Mouse (Mus musculus): ENCODE data around the gene Srm. TPM values are rescaled to one million over a fixed set of nuclear protein-coding genes. Genes with fewer than 3 reads are reported as not detected.

Srm gene
- polyA plus RNA-seq, 1 experiment from 2014 or later: 510 TPM

DNA sequence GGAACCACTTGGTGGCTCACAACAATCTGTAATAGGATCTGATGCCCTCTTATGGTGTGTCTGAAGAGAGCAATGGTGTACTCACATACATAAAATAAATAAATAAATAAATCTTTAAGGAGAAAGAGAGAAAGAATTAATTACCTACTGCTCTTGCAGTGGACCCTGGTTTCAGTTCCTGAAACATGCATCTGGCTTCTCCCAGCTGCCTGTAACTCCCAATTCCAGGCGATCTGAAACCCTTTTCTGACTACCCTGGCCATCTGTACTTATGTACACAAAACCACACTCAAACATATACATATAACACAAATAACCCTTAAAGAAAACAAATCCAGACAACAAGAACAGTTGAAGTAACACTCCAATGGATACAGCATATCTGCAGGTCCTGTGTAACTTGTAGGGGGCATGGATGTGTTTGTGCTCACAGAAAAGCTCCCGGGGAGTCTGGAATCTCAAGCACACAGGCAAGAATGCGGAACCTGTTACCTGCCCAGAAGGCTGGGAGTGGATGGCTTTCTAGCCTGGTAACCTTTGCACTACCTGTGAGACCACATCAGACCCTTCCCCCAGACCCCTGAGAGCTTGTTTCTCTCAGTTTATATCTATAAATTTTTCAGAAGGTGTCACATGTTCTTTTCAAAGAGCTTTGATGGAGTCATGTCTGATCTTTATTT is 40.9 kb downstream of the Srm start:
- H3K4me3 ChIP-seq (ENCODE audit: low read depth, low read length): no peak overlapping the region
- no peaks in the 10 kb centered on the region for H3K36me3 ChIP-seq (ENCODE audit: control insufficient read depth, insufficient read depth, low read length)
- ATAC-seq (replicated peaks; ENCODE audit: low FRiP score) (no peak), DNase-seq (ENCODE audit: low spot score) (no peak)
- no peak overlapping the region for H3K9ac ChIP-seq (ENCODE audit: low read depth, low read length)
- H3K4me1 ChIP-seq (replicated peaks; ENCODE audit: control insufficient read depth, insufficient read depth, low read length): peaks cover 10% of the 10 kb centered on the region
- no peak overlapping the region for H3K27ac ChIP-seq (ENCODE audit: low read depth, low read length)
- no peaks in the 10 kb centered on the region for H3K27me3 ChIP-seq (replicated peaks; ENCODE audit: control insufficient read depth, insufficient read depth, low read length)
- WGBS: 68% methylated on average over 3 of the region's 3 CpGs
- no peaks in the 10 kb centered on the region for H3K9me3 ChIP-seq (ENCODE audit: control insufficient read depth, low read length)
- H3K4me2 ChIP-seq: no peak overlapping the region

DNA sequence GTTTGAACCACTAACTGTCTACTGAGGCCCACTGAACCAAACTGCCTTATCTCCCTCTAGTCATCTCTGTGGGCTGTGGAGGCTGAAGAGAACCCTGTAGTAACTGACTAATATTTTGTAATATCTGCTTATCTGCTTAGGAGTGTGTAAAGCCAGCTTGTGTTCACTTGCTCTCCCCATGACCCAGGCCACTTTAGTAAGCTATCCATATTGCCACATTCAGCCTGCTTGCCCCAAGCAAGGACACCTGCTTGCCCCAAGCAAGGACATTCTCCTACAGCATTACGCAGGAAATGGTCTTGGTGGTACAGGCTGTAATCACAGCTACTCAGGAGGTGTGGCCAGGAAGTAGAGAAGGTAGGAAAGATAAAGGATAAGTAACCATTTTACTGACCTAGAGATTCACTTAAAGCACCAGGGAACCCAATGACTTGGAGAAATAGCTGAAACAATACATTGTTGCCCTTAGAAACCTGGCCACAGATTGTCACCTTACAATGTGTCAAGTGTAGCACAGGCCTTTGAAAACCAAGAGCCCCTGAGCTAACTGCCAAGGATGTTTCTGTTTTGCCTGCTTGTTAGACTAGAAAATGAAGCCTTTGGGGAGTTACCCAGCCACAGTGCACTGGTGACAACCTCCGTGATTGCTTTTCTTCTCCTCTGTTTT is 42.2 kb downstream of the Srm start:
- DNase-seq (ENCODE audit: low spot score) (no peak), ATAC-seq (replicated peaks; ENCODE audit: low FRiP score) (peak; percentile 44; the same call in 1 of the 2 replicates)
- Histone ChIP-seq H3K9ac (ENCODE audit: low read depth, low read length) (no peak overlapping the region), H3K27me3 (replicated peaks; ENCODE audit: control insufficient read depth, insufficient read depth, low read length) (no peaks in the 10 kb centered on the region; the same call in 1 of the 2 replicates), H3K36me3 (ENCODE audit: control insufficient read depth, insufficient read depth, low read length) (no peaks in the 10 kb centered on the region), H3K9me3 (ENCODE audit: control insufficient read depth, low read length) (no peaks in the 10 kb centered on the region), H3K4me3 (ENCODE audit: low read depth, low read length) (no peak overlapping the region), H3K27ac (ENCODE audit: low read depth, low read length) (no peak overlapping the region), H3K4me1 (replicated peaks; ENCODE audit: control insufficient read depth, insufficient read depth, low read length) (peaks cover 6% of the 10 kb centered on the region), H3K4me2 (no peak overlapping the region)
- 51% methylated on average over 2 of the region's 2 CpGs for WGBS

DNA sequence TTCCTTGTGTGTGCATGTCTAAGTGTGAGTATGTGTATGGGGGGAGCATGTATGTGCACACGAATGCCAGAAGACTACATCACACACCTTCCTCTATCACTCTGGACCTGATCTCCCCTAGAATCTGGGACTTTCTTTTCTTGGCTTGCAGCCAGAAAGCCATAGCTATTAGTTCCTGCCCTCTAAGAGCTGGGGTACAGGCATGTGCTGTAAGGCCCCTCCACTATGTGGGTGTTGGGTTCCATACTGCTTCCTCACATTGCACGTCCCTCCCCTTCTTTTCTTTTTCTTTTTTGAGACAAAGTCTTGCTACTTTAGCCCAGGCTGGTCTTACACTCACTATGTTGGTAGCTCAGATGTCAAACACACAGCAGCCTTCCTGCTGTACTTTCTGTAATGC is 44.0 kb downstream of the Srm start:
- no peak overlapping the region for H3K4me3 ChIP-seq (ENCODE audit: low read depth, low read length)
- H3K9ac ChIP-seq (ENCODE audit: low read depth, low read length): no peak overlapping the region
- H3K9me3 ChIP-seq (ENCODE audit: control insufficient read depth, low read length): no peaks in the 10 kb centered on the region
- ATAC-seq (replicated peaks; ENCODE audit: low FRiP score) (no peak), DNase-seq (ENCODE audit: low spot score) (no peak)
- no peaks in the 10 kb centered on the region for H3K36me3 ChIP-seq (ENCODE audit: control insufficient read depth, insufficient read depth, low read length)
- H3K27ac ChIP-seq (ENCODE audit: low read depth, low read length): no peak overlapping the region
- no peak overlapping the region for H3K4me2 ChIP-seq
- no peaks in the 10 kb centered on the region; the same call in 1 of the 2 replicates for H3K27me3 ChIP-seq (replicated peaks; ENCODE audit: control insufficient read depth, insufficient read depth, low read length)
- WGBS: 82% methylated on average over 2 of the region's 2 CpGs
- H3K4me1 ChIP-seq (replicated peaks; ENCODE audit: control insufficient read depth, insufficient read depth, low read length): peaks cover 6% of the 10 kb centered on the region

DNA sequence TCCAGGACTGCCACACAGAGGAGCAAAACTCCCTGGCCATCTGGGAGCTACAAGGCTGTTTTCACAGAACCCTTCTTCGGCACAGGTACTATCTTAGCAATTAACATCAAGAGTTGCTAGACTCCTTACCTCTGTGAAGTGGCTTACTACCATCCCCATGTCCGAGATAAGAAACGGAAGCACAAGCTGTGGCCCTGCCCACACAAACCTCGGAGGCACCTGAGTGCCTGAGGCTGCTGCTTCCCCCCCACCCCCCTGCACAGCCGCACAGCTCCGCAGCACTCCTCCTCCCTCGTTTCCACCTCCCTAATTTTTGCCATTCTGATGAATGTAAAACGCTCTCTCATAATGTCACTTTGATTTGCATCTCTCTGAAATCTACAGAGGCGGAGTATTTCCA is 47.0 kb downstream of the Srm start:
- H3K4me3 ChIP-seq (ENCODE audit: low read depth, low read length): no peak overlapping the region
- H3K9me3 ChIP-seq (ENCODE audit: control insufficient read depth, low read length): no peaks in the 10 kb centered on the region
- peaks cover 5% of the 10 kb centered on the region for H3K4me1 ChIP-seq (replicated peaks; ENCODE audit: control insufficient read depth, insufficient read depth, low read length)
- no peak overlapping the region for H3K27ac ChIP-seq (ENCODE audit: low read depth, low read length)
- H3K4me2 ChIP-seq: no peak overlapping the region
- H3K9ac ChIP-seq (ENCODE audit: low read depth, low read length): no peak overlapping the region
- no peaks in the 10 kb centered on the region; the same call in 1 of the 2 replicates for H3K27me3 ChIP-seq (replicated peaks; ENCODE audit: control insufficient read depth, insufficient read depth, low read length)
- DNase-seq (ENCODE audit: low spot score): no peak
- 34% methylated on average over 9 of the region's 9 CpGs for WGBS
- H3K36me3 ChIP-seq (ENCODE audit: control insufficient read depth, insufficient read depth, low read length): no peaks in the 10 kb centered on the region
- no peak for ATAC-seq (replicated peaks; ENCODE audit: low FRiP score)

DNA sequence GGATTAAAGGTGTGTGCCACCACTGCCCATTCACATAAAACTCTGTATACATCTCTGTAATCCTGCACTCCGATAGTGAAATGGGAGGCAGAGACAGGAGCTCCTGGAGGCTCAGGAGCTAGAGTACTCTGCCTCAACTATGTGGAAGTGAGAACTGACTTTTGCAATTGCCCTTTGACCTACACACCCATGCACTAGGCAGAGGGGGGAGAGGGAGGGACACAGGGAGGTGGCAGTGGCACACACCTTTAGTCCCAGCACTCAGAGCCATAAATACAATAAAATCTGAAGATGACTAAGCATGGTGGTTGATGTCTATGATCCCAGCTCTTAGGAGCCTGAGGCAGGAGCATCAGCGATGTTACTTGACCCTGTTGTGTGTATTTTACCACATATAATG is 48.2 kb downstream of the Srm start:
- H3K4me2 ChIP-seq: no peak overlapping the region
- H3K36me3 ChIP-seq (ENCODE audit: control insufficient read depth, insufficient read depth, low read length): no peaks in the 10 kb centered on the region
- H3K4me3 ChIP-seq (ENCODE audit: low read depth, low read length): no peak overlapping the region
- no peaks in the 10 kb centered on the region; the same call in 1 of the 2 replicates for H3K27me3 ChIP-seq (replicated peaks; ENCODE audit: control insufficient read depth, insufficient read depth, low read length)
- H3K4me1 ChIP-seq (replicated peaks; ENCODE audit: control insufficient read depth, insufficient read depth, low read length): peaks cover 8% of the 10 kb centered on the region
- 79% methylated on average over 2 of the region's 2 CpGs for WGBS
- no peaks in the 10 kb centered on the region for H3K9me3 ChIP-seq (ENCODE audit: control insufficient read depth, low read length)
- no peak overlapping the region for H3K27ac ChIP-seq (ENCODE audit: low read depth, low read length)
- no peak overlapping the region for H3K9ac ChIP-seq (ENCODE audit: low read depth, low read length)
- no peak for DNase-seq (ENCODE audit: low spot score)
- ATAC-seq (replicated peaks; ENCODE audit: low FRiP score): no peak

DNA sequence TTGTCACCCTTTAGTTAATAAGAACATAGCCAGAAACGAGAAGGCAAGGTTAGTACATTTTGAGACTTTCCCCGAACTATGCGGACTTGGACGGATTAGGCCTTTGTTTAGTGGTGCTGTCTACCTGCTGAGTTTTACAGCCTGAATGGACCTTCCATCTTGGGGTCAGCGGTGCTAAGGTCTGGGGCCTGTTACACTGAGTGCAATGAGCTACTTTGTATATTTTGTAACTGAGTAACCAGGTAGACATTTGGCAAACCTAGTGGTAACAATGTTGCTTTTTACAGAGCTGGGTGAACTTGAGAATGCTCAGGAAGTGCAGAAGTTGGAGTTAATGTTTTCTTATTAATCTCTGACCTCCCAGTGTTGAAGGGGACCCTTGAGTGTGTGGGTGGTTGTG is 49.8 kb downstream of the Srm start:
- WGBS: 87% methylated on average over 5 of the region's 5 CpGs
- H3K27ac ChIP-seq (ENCODE audit: low read depth, low read length): no peak overlapping the region

DNA sequence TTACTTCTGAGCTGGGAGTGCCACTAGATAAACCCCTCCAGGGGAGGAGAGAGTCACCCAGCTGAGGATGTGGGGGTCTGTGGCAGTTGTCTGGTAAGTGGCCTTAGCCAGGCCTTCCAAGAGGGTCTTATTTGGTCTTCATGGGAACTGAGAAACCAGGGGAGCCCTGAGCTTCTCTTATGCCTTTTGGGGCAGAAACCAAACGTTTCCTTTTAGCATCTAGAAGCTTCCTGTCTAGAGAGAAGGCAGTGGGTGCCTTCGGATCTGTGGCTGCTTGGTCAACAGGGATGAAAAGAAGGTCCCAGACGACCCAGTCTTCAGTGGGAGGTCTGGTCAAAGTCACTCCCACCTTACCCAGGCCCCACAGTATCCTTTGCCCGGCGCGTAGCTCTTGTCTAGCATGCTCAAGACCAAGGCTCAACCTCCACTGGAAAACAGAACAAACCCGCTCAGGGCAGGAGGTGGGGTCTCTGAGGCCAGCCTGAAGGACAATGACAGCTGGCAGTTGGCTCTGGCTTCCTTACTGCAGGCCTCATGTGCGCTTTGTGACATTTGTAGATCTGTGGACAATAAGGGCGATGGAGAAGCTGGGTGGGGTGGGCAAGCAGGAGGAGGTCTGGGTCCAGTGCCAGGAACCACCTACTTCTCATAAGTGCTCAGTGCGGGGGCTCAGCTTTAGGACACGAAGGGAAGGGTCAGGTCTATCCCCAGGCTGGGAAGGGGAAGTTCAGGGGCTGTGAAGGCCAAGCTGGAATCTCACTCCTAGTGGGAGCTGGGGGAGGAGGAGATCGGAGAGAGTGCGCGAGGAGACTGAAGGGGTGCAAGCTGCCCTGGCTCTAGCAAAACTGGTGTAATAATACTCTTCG is 52.2 kb downstream of the Srm start, which contains the start of gene Gm572:
Gene Gm572 (plus strand): TSS at position 27 of the 866 bp plus-strand sequence.
- no peak within 1 kb of the TSS for H3K27ac ChIP-seq (ENCODE audit: low read depth, low read length)
- WGBS: 45% methylated on average over 15 of the region's 15 CpGs
- no peaks in the 10 kb centered on the region; the same call in 1 of the 2 replicates for H3K27me3 ChIP-seq (replicated peaks; ENCODE audit: control insufficient read depth, insufficient read depth, low read length)
- peak within 1 kb of the TSS; percentile 58 for H3K4me2 ChIP-seq
- no peak within 1 kb of the TSS for H3K4me3 ChIP-seq (ENCODE audit: low read depth, low read length)
- ATAC-seq (replicated peaks; ENCODE audit: low FRiP score): peak; percentile 17; the same call in 1 of the 2 replicates
- 0 out of 2 replicates have a peak within 1 kb of the TSS, but pooled peaks have one; percentile 27 for H3K9ac ChIP-seq (ENCODE audit: low read depth, low read length)
- H3K9me3 ChIP-seq (ENCODE audit: control insufficient read depth, low read length): no peaks in the 10 kb centered on the region
- DNase-seq (ENCODE audit: low spot score): no peak
- H3K36me3 ChIP-seq (ENCODE audit: control insufficient read depth, insufficient read depth, low read length): no peaks in the 10 kb centered on the region
- H3K4me1 ChIP-seq (replicated peaks; ENCODE audit: control insufficient read depth, insufficient read depth, low read length): peaks cover 8% of the 10 kb centered on the region

More for the DNA sequence above, 49.8 kb downstream of the Srm start:
- Histone ChIP-seq H3K27me3 (replicated peaks; ENCODE audit: control insufficient read depth, insufficient read depth, low read length) (no peaks in the 10 kb centered on the region; the same call in 1 of the 2 replicates), H3K36me3 (ENCODE audit: control insufficient read depth, insufficient read depth, low read length) (no peaks in the 10 kb centered on the region), H3K4me2 (no peak overlapping the region), H3K9ac (ENCODE audit: low read depth, low read length) (no peak overlapping the region), H3K9me3 (ENCODE audit: control insufficient read depth, low read length) (no peaks in the 10 kb centered on the region), H3K4me1 (replicated peaks; ENCODE audit: control insufficient read depth, insufficient read depth, low read length) (peaks cover 8% of the 10 kb centered on the region), H3K4me3 (ENCODE audit: low read depth, low read length) (no peak overlapping the region)
- DNase-seq (ENCODE audit: low spot score) (no peak), ATAC-seq (replicated peaks; ENCODE audit: low FRiP score) (no peak)

DNA sequence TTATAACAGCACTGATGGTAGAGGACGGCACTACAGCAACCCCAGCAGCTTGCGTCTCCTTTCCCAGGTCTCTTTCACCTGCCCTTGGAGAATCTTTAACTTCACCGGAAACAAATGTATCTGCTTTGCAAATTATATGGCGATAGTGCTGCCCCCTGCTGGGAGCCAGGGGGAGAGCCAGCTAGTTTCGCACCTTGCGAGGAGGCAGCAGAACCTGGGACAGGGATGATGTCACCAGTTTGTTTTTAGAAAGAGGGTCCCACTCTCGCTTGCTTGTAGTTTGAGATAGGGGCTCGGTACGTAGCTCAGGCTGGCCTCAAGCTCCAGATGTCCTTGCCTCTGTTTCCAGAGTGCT is 52.8 kb downstream of the Srm start:
- ATAC-seq (replicated peaks; ENCODE audit: low FRiP score) (peak; percentile 5; the same call in 1 of the 2 replicates), DNase-seq (ENCODE audit: low spot score) (peak; percentile 67)
- Histone ChIP-seq H3K36me3 (ENCODE audit: control insufficient read depth, insufficient read depth, low read length) (no peaks in the 10 kb centered on the region), H3K4me1 (replicated peaks; ENCODE audit: control insufficient read depth, insufficient read depth, low read length) (peaks cover 8% of the 10 kb centered on the region), H3K9me3 (ENCODE audit: control insufficient read depth, low read length) (no peaks in the 10 kb centered on the region), H3K4me2 (peak overlapping the region; percentile 58), H3K27me3 (replicated peaks; ENCODE audit: control insufficient read depth, insufficient read depth, low read length) (no peaks in the 10 kb centered on the region; the same call in 1 of the 2 replicates), H3K27ac (ENCODE audit: low read depth, low read length) (no peak overlapping the region), H3K9ac (ENCODE audit: low read depth, low read length) (0 out of 2 replicates have a peak overlapping the region, but pooled peaks have one; percentile 27), H3K4me3 (ENCODE audit: low read depth, low read length) (no peak overlapping the region)
- WGBS: 2% methylated on average over 9 of the region's 9 CpGs

All from liver, embryonic 11.5 days (tissue).